Mouse (Mus musculus): ENCODE measurements at regions not wholly inside any gene's neighbourhood (a gene's known extent, or its start where the extent isn't known, plus 50 kb on each side); places are given as distances from the start of the nearest gene placed in this dataset.

GRCm38 (mm10) chr13:101625922-101626321, 142.1 kb downstream of the Pik3r1 start:
- no peak for DNase-seq (ENCODE audit: low spot score)

GRCm38 (mm10) chr13:101624179-101624581, 143.8 kb downstream of the Pik3r1 start:
- DNase-seq (ENCODE audit: low spot score), result no peak

- DNase-seq (ENCODE audit: low spot score), result no peak
Measured at GRCm38 (mm10) chr13:101622649-101623048, 145.4 kb downstream of the Pik3r1 start.

GRCm38 (mm10) chr13:101620660-101621059, 147.4 kb downstream of the Pik3r1 start:
- no peak for DNase-seq (ENCODE audit: low spot score)

GRCm38 (mm10) chr13:101619154-101619553, 148.9 kb downstream of the Pik3r1 start:
- no peak for DNase-seq (ENCODE audit: low spot score)

- no peak for DNase-seq (ENCODE audit: low spot score)
Measured at GRCm38 (mm10) chr13:101612786-101613185, 155.2 kb downstream of the Pik3r1 start.

- DNase-seq (ENCODE audit: low spot score), result no peak
Measured at GRCm38 (mm10) chr13:101611725-101612124, 156.3 kb downstream of the Pik3r1 start.

GRCm38 (mm10) chr13:101606184-101606730, 161.8 kb downstream of the Pik3r1 start:
- DNase-seq (ENCODE audit: low spot score), result peak; percentile 8

- no peak for DNase-seq (ENCODE audit: low spot score)
Measured at GRCm38 (mm10) chr13:101605685-101606084, 162.3 kb downstream of the Pik3r1 start.

GRCm38 (mm10) chr13:101605051-101605450, 163.0 kb downstream of the Pik3r1 start:
- no peak for DNase-seq (ENCODE audit: low spot score)

- no peak for DNase-seq (ENCODE audit: low spot score)
Measured at GRCm38 (mm10) chr13:101598126-101598485, 169.9 kb downstream of the Pik3r1 start.

- DNase-seq (ENCODE audit: low spot score), result no peak
Measured at GRCm38 (mm10) chr13:101597243-101598125, 170.5 kb downstream of the Pik3r1 start.

GRCm38 (mm10) chr13:101594511-101595175, 173.4 kb downstream of the Pik3r1 start:
- no peak for DNase-seq (ENCODE audit: low spot score)

- no peak for DNase-seq (ENCODE audit: low spot score)
Measured at GRCm38 (mm10) chr13:101592355-101592754, 175.7 kb downstream of the Pik3r1 start.

- DNase-seq (ENCODE audit: low spot score), result no peak
Measured at GRCm38 (mm10) chr13:101588905-101589304, 179.1 kb downstream of the Pik3r1 start.

- DNase-seq (ENCODE audit: low spot score), result no peak
Measured at GRCm38 (mm10) chr13:101586787-101587186, 181.2 kb downstream of the Pik3r1 start.

- no peak for DNase-seq (ENCODE audit: low spot score)
Measured at GRCm38 (mm10) chr13:101576481-101576880, 191.5 kb downstream of the Pik3r1 start.

GRCm38 (mm10) chr13:101572809-101573590, 195.0 kb downstream of the Pik3r1 start:
- DNase-seq (ENCODE audit: low spot score), result no peak

- no peak for DNase-seq (ENCODE audit: low spot score)
Measured at GRCm38 (mm10) chr13:101572246-101572645, 195.8 kb downstream of the Pik3r1 start.

GRCm38 (mm10) chr13:101570034-101570433, 198.0 kb downstream of the Pik3r1 start:
- DNase-seq (ENCODE audit: low spot score), result no peak

GRCm38 (mm10) chr13:101568985-101569631, 198.9 kb downstream of the Pik3r1 start:
- DNase-seq (ENCODE audit: low spot score), result no peak

- no peak for DNase-seq (ENCODE audit: low spot score)
Measured at GRCm38 (mm10) chr13:101565323-101565722, 202.7 kb downstream of the Pik3r1 start.
